In the genomic region with DNA sequence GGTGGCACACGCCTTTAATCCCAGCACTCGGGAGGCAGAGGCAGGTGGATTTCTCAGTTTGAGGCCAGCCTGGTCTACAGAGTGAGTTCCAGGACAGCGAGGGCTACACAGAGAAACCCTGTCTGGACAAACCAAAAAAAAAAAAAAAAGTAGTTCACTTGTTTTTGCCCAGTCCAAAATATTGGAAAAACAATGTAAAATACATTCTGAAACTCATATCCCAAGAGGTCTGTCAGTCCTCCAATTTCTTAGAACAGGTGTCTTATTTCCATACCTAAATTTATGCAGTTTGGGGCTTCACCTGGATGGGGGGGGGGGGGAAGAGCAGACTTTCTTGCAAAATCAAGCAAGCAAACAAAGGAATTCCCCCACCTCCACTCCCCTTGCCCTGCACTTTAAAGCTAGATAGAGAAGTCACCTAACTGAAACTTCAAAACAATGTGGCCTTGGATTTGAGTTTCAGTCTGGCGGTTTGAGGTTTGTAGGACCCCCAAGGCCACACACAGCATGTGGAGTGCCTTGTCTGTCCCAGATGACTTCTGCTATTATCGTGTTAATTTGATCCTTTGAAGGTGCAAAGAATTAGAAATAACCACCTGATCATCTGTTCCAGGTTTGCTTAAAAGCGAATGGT, we compare ENCODE assay signal across 1 mouse cellular context.
TF ChIP-seq lines count a peak whose summit lies in the region.

No protein-coding gene starts in this region.

TF ChIP-seq in CH12.LX, 34 proteins besides CTCF, POLR2A, EP300 and RAD21 (continued from another document):
- no peak for TF ChIP-seq UBTF (IDR thresholded peaks at IDR 0.05; ENCODE audit: low read depth, low read length)
